Mouse (Mus musculus): ENCODE results near the gene Gm8126. TPM values are rescaled to one million over a fixed set of nuclear protein-coding genes. Genes with fewer than 3 reads are reported as not detected.
"Not testable (repeated sequence)": the region's sequence is repeated elsewhere in the genome, so short reads cannot be mapped to it uniquely, and the experiment has no call there.

Gene Gm8126
- not detected in 2 replicates for polyA plus RNA-seq (2011; ENCODE audit: insufficient read depth, insufficient read length, low replicate concordance, missing spikeins)

DNA sequence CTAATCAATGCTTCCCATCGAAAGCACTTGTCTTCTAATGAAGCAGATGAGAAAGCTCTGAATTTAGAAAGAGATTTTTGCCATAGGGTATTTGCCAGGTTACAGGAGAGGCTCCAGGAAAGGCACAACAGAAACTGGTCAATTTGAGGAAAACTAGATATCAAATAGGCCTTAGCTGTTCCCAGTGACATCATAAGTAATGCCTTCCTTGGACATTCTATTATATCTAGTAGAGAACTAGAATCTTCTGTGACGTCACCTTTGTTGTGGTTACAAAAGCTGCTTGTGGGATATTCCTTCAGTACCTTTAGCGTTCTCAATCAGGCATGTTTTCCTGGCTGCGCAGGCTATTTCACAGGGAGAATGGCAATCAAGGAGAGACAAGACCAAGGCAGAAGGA lies at the start of gene Gm8126:
Gm8126 (plus strand) TSS at position 301 of the 400 bp plus-strand sequence.
- H3K4me1 ChIP-seq (ENCODE audit: control insufficient read depth, insufficient read depth, low read length); H3K27ac ChIP-seq (ENCODE audit: control insufficient read depth, insufficient read depth, low read depth, low read length, poor library complexity); H3K4me3 ChIP-seq (replicated peaks; ENCODE audit: control insufficient read depth, low read depth, low read length): not testable (repeated sequence)
- WGBS: 70% methylated on average over 3 of the region's 4 CpGs

DNA sequence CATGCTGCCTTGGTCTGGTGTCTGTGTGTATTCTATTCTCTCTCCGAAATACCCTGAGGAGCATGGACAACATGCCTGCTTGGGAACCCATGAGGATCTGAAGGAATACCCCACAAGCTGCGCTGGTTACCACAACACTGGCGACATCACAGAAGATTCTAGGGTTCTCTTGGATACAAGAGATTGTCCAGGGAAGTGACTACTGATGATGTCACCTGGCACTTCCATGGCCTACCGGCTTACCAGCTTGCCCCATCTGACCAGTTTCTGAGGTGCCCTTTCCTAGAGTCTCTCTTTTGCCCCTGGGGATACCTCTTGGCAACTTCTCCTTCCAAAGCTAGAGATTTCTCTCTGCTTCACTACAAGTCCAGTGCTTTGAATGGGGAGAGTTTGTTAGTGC lies 23.2 kb upstream of the Gm8126 start, which contains the start of gene Gm8122:
Gm8122 (minus strand) TSS at position 101 of the 400 bp plus-strand sequence.
- not testable (repeated sequence) for H3K27ac ChIP-seq (ENCODE audit: control insufficient read depth, insufficient read depth, low read depth, low read length, poor library complexity); H3K4me1 ChIP-seq (ENCODE audit: control insufficient read depth, insufficient read depth, low read length); H3K4me3 ChIP-seq (replicated peaks; ENCODE audit: control insufficient read depth, low read depth, low read length)
- 85% methylated on average over 4 of the region's 4 CpGs for WGBS

DNA sequence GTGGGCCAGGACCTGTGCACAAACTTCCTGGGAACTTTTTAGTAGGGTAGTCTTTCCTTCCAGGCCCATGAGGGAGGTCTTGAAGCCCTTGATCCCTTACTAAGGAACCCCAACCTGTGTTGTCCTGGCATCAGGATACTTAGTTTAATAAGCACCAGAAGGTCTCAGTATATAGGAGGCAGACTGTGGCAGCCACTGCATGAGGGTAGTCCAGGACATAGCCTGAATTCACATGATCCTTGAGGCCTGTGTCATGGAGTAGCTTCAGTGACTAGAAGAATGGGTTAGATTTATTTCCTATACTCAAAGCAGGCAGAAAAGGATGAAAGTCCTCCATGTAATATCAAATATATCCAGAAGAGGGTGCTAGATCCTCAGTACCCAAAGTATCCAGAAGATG lies 20.7 kb upstream of the Gm8126 start:
- not testable (repeated sequence) for H3K4me1 ChIP-seq (ENCODE audit: control insufficient read depth, insufficient read depth, low read length); H3K4me3 ChIP-seq (replicated peaks; ENCODE audit: control insufficient read depth, low read depth, low read length); H3K27ac ChIP-seq (ENCODE audit: control insufficient read depth, insufficient read depth, low read depth, low read length, poor library complexity)

DNA sequence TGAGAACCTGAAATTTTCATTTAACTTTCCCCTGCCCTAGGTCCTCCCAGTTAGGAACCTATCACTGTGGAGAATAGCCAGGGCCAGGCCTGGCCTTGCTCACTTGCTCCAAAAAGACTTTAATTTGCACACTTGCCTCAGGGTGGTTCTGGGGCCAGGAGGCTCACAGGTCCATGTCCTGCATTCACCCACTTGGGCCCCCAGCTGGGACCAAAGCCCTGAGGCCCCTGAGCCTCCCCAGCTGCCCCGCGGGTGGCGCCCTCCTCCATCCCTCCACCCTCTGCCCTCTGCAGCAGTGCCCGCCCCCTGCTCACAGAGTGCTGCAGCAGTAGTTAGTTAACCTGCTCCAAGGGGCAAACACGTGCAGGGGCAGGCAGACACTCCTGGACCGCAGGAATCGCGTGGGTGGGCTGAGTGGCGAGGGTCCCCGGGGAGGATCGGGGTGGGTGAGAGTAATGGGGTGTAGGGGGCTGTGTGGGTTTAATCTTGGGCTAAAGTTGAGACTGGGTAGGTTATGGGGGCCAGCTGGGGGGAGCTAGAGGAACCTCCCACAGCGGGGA lies 8.8 kb upstream of the Gm8126 start:
- H3K27ac ChIP-seq (ENCODE audit: control insufficient read depth, insufficient read depth, low read depth, low read length, poor library complexity); H3K4me3 ChIP-seq (replicated peaks; ENCODE audit: control insufficient read depth, low read depth, low read length); H3K4me1 ChIP-seq (ENCODE audit: control insufficient read depth, insufficient read depth, low read length): not testable (repeated sequence)
- WGBS: 32% methylated on average over 10 of the region's 12 CpGs

DNA sequence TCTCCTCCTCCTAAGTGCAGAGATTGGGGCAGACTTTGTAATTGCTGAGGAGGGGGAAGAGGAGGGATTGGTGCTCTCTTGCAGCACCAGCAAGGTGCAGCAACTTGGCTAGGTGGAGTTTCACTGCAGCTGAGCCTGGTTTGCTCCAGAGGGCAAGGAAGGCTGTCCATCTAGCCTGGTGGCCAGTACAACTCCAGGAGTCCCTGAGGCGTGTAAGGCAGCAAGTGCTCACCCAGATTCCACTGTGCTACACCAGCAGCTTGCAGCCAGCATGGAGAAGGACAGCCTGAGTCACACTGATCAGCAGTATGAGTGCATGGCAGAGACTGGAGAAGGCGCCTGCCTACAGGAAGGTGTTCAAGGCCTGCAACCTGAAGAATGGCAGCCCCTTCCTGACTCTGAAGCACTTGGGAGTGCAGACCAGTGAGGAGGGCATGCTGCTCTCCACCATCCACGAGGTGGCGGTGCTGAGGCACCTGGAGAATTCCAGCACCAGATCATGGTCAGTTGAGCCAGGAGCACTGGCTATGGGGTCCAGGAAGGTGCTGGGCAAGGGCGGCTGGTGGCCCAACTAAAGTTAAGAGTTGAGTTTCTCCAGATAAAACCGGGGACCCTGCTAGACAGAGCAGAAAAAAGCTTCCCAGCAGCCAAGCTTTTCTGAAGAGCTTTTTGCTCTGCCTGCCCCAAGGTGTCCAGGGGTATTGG lies 7.7 kb upstream of the Gm8126 start:
- WGBS: 38% methylated on average over 6 of the region's 6 CpGs

DNA sequence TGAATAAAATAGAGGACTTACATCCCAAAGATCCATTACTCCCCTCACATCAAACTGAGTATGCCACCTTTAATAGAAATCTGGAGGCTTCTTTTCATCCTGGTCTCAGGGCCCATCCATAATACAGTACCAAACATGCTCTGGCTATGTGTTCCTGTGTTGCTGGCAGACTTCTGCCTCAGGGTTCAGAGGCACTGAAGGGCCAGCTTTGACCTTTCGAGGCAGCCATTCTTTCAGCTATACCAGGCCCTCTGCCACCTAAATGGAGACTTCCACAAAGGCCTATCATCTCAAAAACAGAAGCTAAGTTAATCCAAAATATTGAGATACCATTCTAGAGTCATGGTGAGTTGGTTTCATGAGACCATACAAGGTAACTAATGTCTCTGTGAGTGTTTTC lies 1.9 kb upstream of the Gm8126 start:
- H3K27ac ChIP-seq (ENCODE audit: control insufficient read depth, insufficient read depth, low read depth, low read length, poor library complexity); H3K4me1 ChIP-seq (ENCODE audit: control insufficient read depth, insufficient read depth, low read length); H3K4me3 ChIP-seq (replicated peaks; ENCODE audit: control insufficient read depth, low read depth, low read length): not testable (repeated sequence)
- WGBS: 48% methylated on average over 1 of the region's 1 CpGs

More for the DNA sequence above, 7.7 kb upstream of the Gm8126 start:
- H3K4me3 ChIP-seq (replicated peaks; ENCODE audit: control insufficient read depth, low read depth, low read length); H3K27ac ChIP-seq (ENCODE audit: control insufficient read depth, insufficient read depth, low read depth, low read length, poor library complexity); H3K4me1 ChIP-seq (ENCODE audit: control insufficient read depth, insufficient read depth, low read length): not testable (repeated sequence)

- not testable (repeated sequence) for H3K4me1 ChIP-seq (ENCODE audit: control insufficient read depth, insufficient read depth, low read length); H3K27ac ChIP-seq (ENCODE audit: control insufficient read depth, insufficient read depth, low read depth, low read length, poor library complexity); H3K4me3 ChIP-seq (replicated peaks; ENCODE audit: control insufficient read depth, low read depth, low read length)
- 86% methylated on average over 3 of the region's 3 CpGs for WGBS
Measured at GRCm38 (mm10) chr14:43263421-43263820, 5.0 kb downstream of the Gm8126 start.

DNA sequence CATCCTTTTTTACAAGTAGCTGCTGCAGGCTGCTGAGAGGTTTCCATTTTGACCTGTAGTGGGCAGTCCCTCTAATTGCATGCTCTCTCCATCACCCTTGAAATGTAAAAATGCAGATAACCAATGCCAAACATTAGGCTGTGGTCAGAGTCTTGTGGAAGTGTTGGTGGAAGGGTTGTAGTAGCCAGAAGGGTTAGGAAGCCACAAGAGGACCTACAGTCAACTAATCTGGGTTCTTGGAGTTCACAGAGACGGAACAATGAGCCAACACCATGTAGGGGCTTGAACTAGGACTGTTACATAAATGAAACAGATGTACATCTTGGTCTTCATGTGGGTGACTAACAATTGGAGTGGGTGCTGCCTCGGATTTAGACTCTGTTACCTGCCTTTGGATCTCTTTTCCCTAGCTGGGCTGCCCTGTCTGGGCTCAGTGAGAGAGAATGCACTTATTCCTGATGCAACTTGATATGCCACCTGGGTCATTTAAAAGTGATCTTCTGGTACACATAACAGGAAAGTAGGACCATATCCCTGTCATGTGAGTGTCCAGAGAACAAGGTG lies 10.2 kb downstream of the Gm8126 start:
- WGBS: 20% methylated on average over 2 of the region's 2 CpGs
- H3K4me3 ChIP-seq (replicated peaks; ENCODE audit: control insufficient read depth, low read depth, low read length); H3K27ac ChIP-seq (ENCODE audit: control insufficient read depth, insufficient read depth, low read depth, low read length, poor library complexity); H3K4me1 ChIP-seq (ENCODE audit: control insufficient read depth, insufficient read depth, low read length): not testable (repeated sequence)

DNA sequence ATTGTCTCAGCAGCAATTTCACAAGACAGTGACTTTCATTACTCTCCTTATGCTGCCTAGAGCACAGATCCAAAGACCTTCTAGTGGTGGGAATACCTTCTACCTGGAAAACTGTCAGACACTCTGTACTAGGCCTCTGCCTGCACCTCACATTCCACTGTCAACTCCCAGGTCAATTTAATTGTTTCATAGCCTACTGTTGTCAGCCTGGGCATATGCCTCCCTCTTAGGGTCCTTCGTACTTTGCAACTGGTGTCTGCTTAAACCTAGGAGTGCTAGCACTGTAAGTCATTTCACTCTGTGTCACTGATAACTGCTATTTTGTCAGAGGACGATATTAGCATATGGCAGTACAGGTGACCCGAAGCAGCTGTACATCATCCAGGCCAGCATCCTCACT lies 10.8 kb downstream of the Gm8126 start:
- H3K4me3 ChIP-seq (replicated peaks; ENCODE audit: control insufficient read depth, low read depth, low read length); H3K27ac ChIP-seq (ENCODE audit: control insufficient read depth, insufficient read depth, low read depth, low read length, poor library complexity); H3K4me1 ChIP-seq (ENCODE audit: control insufficient read depth, insufficient read depth, low read length): not testable (repeated sequence)
- 80% methylated on average over 3 of the region's 3 CpGs for WGBS

DNA sequence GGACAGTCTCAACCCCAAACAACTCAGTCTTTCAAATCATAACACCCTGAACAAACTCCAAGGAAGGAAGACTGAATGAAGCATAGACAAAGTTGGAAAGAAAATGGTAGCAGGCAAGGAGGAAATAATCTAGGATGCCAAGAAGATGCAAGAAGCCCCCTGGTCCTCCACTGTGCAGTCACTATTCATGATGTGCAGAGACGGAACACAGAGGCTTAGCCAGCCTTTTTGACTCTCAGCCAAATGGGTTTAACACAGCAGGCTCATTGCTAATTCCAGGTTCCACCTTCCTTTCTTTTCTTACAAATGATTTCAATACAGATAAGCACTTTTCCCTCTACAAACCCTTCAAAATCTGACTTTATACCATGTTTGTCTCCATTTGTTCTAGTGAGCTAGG lies 14.7 kb downstream of the Gm8126 start:
- not testable (repeated sequence) for H3K4me3 ChIP-seq (replicated peaks; ENCODE audit: control insufficient read depth, low read depth, low read length); H3K4me1 ChIP-seq (ENCODE audit: control insufficient read depth, insufficient read depth, low read length); H3K27ac ChIP-seq (ENCODE audit: control insufficient read depth, insufficient read depth, low read depth, low read length, poor library complexity)
- WGBS: 76% methylated on average over 1 of the region's 1 CpGs

DNA sequence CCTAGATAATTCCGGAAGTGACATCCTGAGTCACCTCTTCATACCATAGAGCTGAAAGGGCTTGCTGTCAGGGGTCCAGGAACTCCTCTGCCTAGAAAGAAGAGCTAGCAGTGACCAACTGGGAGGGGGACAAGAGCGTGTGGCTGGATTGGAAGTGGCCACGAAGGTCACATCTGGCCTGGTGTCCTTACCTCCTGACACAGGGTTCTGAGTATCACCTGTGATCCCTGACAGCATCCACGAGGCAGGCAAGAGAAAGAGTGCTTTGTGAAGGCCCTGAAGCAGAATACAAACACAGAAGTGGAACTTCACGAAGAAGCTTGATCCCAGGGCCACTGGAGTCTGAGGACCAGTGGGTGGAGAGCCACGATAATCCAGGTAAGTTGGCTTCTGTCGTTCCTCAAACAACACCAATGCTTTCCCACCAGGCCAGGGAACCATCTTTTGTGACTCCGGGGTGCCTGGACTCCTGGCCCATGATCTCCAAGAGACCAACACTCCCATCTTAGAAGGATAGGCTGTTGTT lies 16.6 kb downstream of the Gm8126 start, which contains the start of gene Gm9732:
Gm9732 (plus strand) TSS at position 51 of the 526 bp plus-strand sequence.
- WGBS: 70% methylated on average over 8 of the region's 8 CpGs
- not testable (repeated sequence) for H3K27ac ChIP-seq (ENCODE audit: control insufficient read depth, insufficient read depth, low read depth, low read length, poor library complexity); H3K4me1 ChIP-seq (ENCODE audit: control insufficient read depth, insufficient read depth, low read length); H3K4me3 ChIP-seq (replicated peaks; ENCODE audit: control insufficient read depth, low read depth, low read length)

GRCm38 (mm10) chr14:43275752-43276151 lies 17.3 kb downstream of the Gm8126 start:
- not testable (repeated sequence) for H3K4me1 ChIP-seq (ENCODE audit: control insufficient read depth, insufficient read depth, low read length); H3K27ac ChIP-seq (ENCODE audit: control insufficient read depth, insufficient read depth, low read depth, low read length, poor library complexity); H3K4me3 ChIP-seq (replicated peaks; ENCODE audit: control insufficient read depth, low read depth, low read length)
- WGBS: 76% methylated on average over 1 of the region's 1 CpGs

- H3K4me3 ChIP-seq (replicated peaks; ENCODE audit: control insufficient read depth, low read depth, low read length); H3K4me1 ChIP-seq (ENCODE audit: control insufficient read depth, insufficient read depth, low read length); H3K27ac ChIP-seq (ENCODE audit: control insufficient read depth, insufficient read depth, low read depth, low read length, poor library complexity): not testable (repeated sequence)
- WGBS: 46% methylated on average over 2 of the region's 2 CpGs
Measured at GRCm38 (mm10) chr14:43277468-43277867, 19.0 kb downstream of the Gm8126 start.

All from bone marrow, adult 2 months (tissue).